Mouse (Mus musculus): ENCODE measurements around the gene Gm49339. TPM values are rescaled to one million over a fixed set of nuclear protein-coding genes. Genes with fewer than 3 reads are reported as not detected.
"Not testable (repeated sequence)": the region's sequence is repeated elsewhere in the genome, so short reads cannot be mapped to it uniquely, and the experiment has no call there.

Gm49339 gene
- polyA plus RNA-seq, 2 experiments, result 1.1 to 1.8 TPM

- H3K27ac ChIP-seq, result no peak overlapping the region
Observed at GRCm38 (mm10) chr10:51454365-51454764, 26.0 kb upstream of the Gm49339 start.

GRCm38 (mm10) chr10:51455762-51456161 lies 24.6 kb upstream of the Gm49339 start:
- no peak for DNase-seq (ENCODE audit: low read depth in 3 of 3, low spot score in 3 of 3)
- Histone ChIP-seq H3K27ac (no peak overlapping the region), H3K4me3 (ENCODE audit: insufficient read depth in 1 of 2, low read depth in 2 of 2, low read length in 2 of 2) (no peak overlapping the region), H3K9me3 (ENCODE audit: control insufficient read depth, low read length) (no peaks in the 10 kb centered on the region), H3K4me2 (ENCODE audit: low read depth) (no peak overlapping the region), H3K4me1 (replicated peaks; ENCODE audit: control insufficient read depth in 2 of 2, insufficient read depth in 2 of 2, low read length in 1 of 2) (no peaks in the 10 kb centered on the region), H3K36me3 (replicated peaks; ENCODE audit: control insufficient read depth, insufficient read depth, low read depth) (no peaks in the 10 kb centered on the region), H3K9ac (replicated peaks) (no peak overlapping the region), H3K27me3 (ENCODE audit: control insufficient read depth, insufficient read depth, low read length) (no peaks in the 10 kb centered on the region)
- TF ChIP-seq EP300 (IDR thresholded peaks at IDR 0.05; ENCODE audit: low read depth), result no peak
- TF ChIP-seq CTCF (IDR thresholded peaks at IDR 0.05; ENCODE audit: low read depth), result no peak
- 15% methylated on average over 1 of the region's 1 CpGs for WGBS (ENCODE audit: insufficient replicate concordance)
- no peak for ATAC-seq (ENCODE audit: insufficient read depth)

More at GRCm38 (mm10) chr10:51454365-51454764, 26.0 kb upstream of the Gm49339 start:
- H3K9me3 ChIP-seq (ENCODE audit: control insufficient read depth, low read length), result no peaks in the 10 kb centered on the region
- DNase-seq (ENCODE audit: low read depth in 3 of 3, low spot score in 3 of 3), result no peak
- H3K36me3 ChIP-seq (replicated peaks; ENCODE audit: control insufficient read depth, insufficient read depth, low read depth), result no peaks in the 10 kb centered on the region
- H3K27me3 ChIP-seq (ENCODE audit: control insufficient read depth, insufficient read depth, low read length), result no peaks in the 10 kb centered on the region
- no peak overlapping the region for H3K9ac ChIP-seq (replicated peaks)
- H3K4me1 ChIP-seq (replicated peaks; ENCODE audit: control insufficient read depth in 2 of 2, insufficient read depth in 2 of 2, low read length in 1 of 2), result no peaks in the 10 kb centered on the region
- no peak overlapping the region for H3K4me2 ChIP-seq (ENCODE audit: low read depth)
- 6% methylated on average over 1 of the region's 1 CpGs for WGBS (ENCODE audit: insufficient replicate concordance)
- no peak overlapping the region for H3K4me3 ChIP-seq (ENCODE audit: insufficient read depth in 1 of 2, low read depth in 2 of 2, low read length in 2 of 2)
- ATAC-seq (ENCODE audit: insufficient read depth), result no peak
- TF ChIP-seq EP300 (IDR thresholded peaks at IDR 0.05; ENCODE audit: low read depth) (no peak), CTCF (IDR thresholded peaks at IDR 0.05; ENCODE audit: low read depth) (no peak)

- no peak overlapping the region for H3K4me3 ChIP-seq (ENCODE audit: insufficient read depth in 1 of 2, low read depth in 2 of 2, low read length in 2 of 2)
- H3K27ac ChIP-seq, result no peak overlapping the region
Observed at GRCm38 (mm10) chr10:51456369-51456768, 24.0 kb upstream of the Gm49339 start.

GRCm38 (mm10) chr10:51463800-51464199 lies 16.6 kb upstream of the Gm49339 start:
- H3K27ac ChIP-seq; H3K4me2 ChIP-seq (ENCODE audit: low read depth); H3K36me3 ChIP-seq (replicated peaks; ENCODE audit: control insufficient read depth, insufficient read depth, low read depth); ATAC-seq (ENCODE audit: insufficient read depth); DNase-seq (ENCODE audit: low read depth in 3 of 3, low spot score in 3 of 3); H3K27me3 ChIP-seq (ENCODE audit: control insufficient read depth, insufficient read depth, low read length); H3K9me3 ChIP-seq (ENCODE audit: control insufficient read depth, low read length); H3K9ac ChIP-seq (replicated peaks); H3K4me1 ChIP-seq (replicated peaks; ENCODE audit: control insufficient read depth in 2 of 2, insufficient read depth in 2 of 2, low read length in 1 of 2); H3K4me3 ChIP-seq (ENCODE audit: insufficient read depth in 1 of 2, low read depth in 2 of 2, low read length in 2 of 2): not testable (repeated sequence)
- WGBS (ENCODE audit: insufficient replicate concordance), result 65% methylated on average over 4 of the region's 4 CpGs

More at GRCm38 (mm10) chr10:51456369-51456768, 24.0 kb upstream of the Gm49339 start:
- Histone ChIP-seq H3K9ac (replicated peaks) (no peak overlapping the region), H3K9me3 (ENCODE audit: control insufficient read depth, low read length) (no peaks in the 10 kb centered on the region), H3K4me1 (replicated peaks; ENCODE audit: control insufficient read depth in 2 of 2, insufficient read depth in 2 of 2, low read length in 1 of 2) (no peaks in the 10 kb centered on the region), H3K36me3 (replicated peaks; ENCODE audit: control insufficient read depth, insufficient read depth, low read depth) (no peaks in the 10 kb centered on the region), H3K4me2 (ENCODE audit: low read depth) (no peak overlapping the region), H3K27me3 (ENCODE audit: control insufficient read depth, insufficient read depth, low read length) (no peaks in the 10 kb centered on the region)
- WGBS (ENCODE audit: insufficient replicate concordance), result 21% methylated on average over 4 of the region's 4 CpGs
- no peak for DNase-seq (ENCODE audit: low read depth in 3 of 3, low spot score in 3 of 3)
- ATAC-seq (ENCODE audit: insufficient read depth), result no peak
- TF ChIP-seq CTCF (IDR thresholded peaks at IDR 0.05; ENCODE audit: low read depth), result no peak
- TF ChIP-seq EP300 (IDR thresholded peaks at IDR 0.05; ENCODE audit: low read depth), result no peak

GRCm38 (mm10) chr10:51490691-51491090 lies 10.3 kb downstream of the Gm49339 start, which contains the start of gene Lilrb4a:
TSS of gene Lilrb4a (plus strand) at chr10:51490956.
- H3K4me3 ChIP-seq (ENCODE audit: insufficient read depth in 1 of 2, low read depth in 2 of 2, low read length in 2 of 2); H3K36me3 ChIP-seq (replicated peaks; ENCODE audit: control insufficient read depth, insufficient read depth, low read depth); H3K9ac ChIP-seq (replicated peaks); H3K27me3 ChIP-seq (ENCODE audit: control insufficient read depth, insufficient read depth, low read length); H3K4me1 ChIP-seq (replicated peaks; ENCODE audit: control insufficient read depth in 2 of 2, insufficient read depth in 2 of 2, low read length in 1 of 2); H3K4me2 ChIP-seq (ENCODE audit: low read depth); H3K27ac ChIP-seq; H3K9me3 ChIP-seq (ENCODE audit: control insufficient read depth, low read length); ATAC-seq (ENCODE audit: insufficient read depth); DNase-seq (ENCODE audit: low read depth in 3 of 3, low spot score in 3 of 3): not testable (repeated sequence)
- no CpG with 5 or more reads among the region's 2 CpGs for WGBS (ENCODE audit: insufficient replicate concordance)
